Mouse (Mus musculus) CH12.LX (cell line): ENCODE measurements at regions not wholly inside any gene's neighbourhood (a gene's known extent, or its start where the extent isn't known, plus 50 kb on each side); places are given as distances from the start of the nearest gene placed in this dataset.

Source experiments
- DNase-seq: peaks from one replicate; pipeline ENCODE4 v3.0.0-alpha.2; 2013; ENCODE audit errors: extremely low read depth
- H3K27ac ChIP-seq: 2 replicates; pipeline ENCODE4 v1.5.1; 2012; ENCODE audit warnings: low read depth, mild to moderate bottlenecking, control low read depth, moderate library complexity; ENCODE audit not compliant: insufficient read depth
- H3K27me3 ChIP-seq: replicated peaks from 2 replicates; pipeline ENCODE3; 2012; ENCODE audit warnings: inconsistent platforms
- H3K36me3 ChIP-seq, 2 experiments: replicated peaks in 1 of 2; 2 replicates each; pipeline versions ENCODE3 to v1.6.1; 2012; ENCODE audit warnings: inconsistent platforms in 1 of 2, low read length in 1 of 2, mild to moderate bottlenecking in 1 of 2, mixed read lengths in 1 of 2, moderate library complexity in 1 of 2; ENCODE audit not compliant: control insufficient read depth in 1 of 2, insufficient read depth in 1 of 2
- H3K4me1 ChIP-seq, 2 experiments: 2 replicates each; pipeline ENCODE4 v1.6.1; 2012; ENCODE audit warnings: inconsistent platforms in 1 of 2, moderate library complexity in 1 of 2; ENCODE audit not compliant: insufficient read depth in 2 of 2, control insufficient read depth in 1 of 2
- H3K4me2 ChIP-seq: 2 replicates; pipeline ENCODE4 v1.6.1; 2012; ENCODE audit warnings: low read depth, mild to moderate bottlenecking, control low read depth; ENCODE audit not compliant: poor library complexity, insufficient read depth, severe bottlenecking
- H3K4me3 ChIP-seq, 3 experiments: fragments of 150-350 bp in 1 of 3; sonication (generic) in 1 of 3; replicated peaks in 1 of 3; 2 replicates each; pipeline versions ENCODE3 to v1.5.1; 2011 to 2012; ENCODE audit warnings: low read depth in 2 of 3, low read length in 2 of 3, mild to moderate bottlenecking in 2 of 3, moderate library complexity in 2 of 3, control low read depth in 1 of 3, improper control_type of control experiment in 1 of 3, inconsistent platforms in 1 of 3, mixed read lengths in 1 of 3; ENCODE audit not compliant: poor library complexity in 1 of 3
- H3K79me2 ChIP-seq: replicated peaks from 2 replicates; pipeline ENCODE4 v1.6.1; 2012; ENCODE audit warnings: mild to moderate bottlenecking, moderate library complexity; ENCODE audit not compliant: control insufficient read depth, poor library complexity, insufficient read depth, severe bottlenecking; ENCODE audit errors: extremely low read depth
- H3K9ac ChIP-seq: 2 replicates; pipeline ENCODE4 v1.6.1; 2012; ENCODE audit warnings: low read depth, mild to moderate bottlenecking, control low read depth, moderate library complexity; ENCODE audit not compliant: insufficient read depth
- H3K9me3 ChIP-seq: replicated peaks from 2 replicates; pipeline ENCODE3; 2012; ENCODE audit warnings: low read length, inconsistent platforms, mixed read lengths
- BHLHE40 ChIP-seq: IDR thresholded peaks from 2 replicates; pipeline ENCODE4 v1.6.1; 2011; ENCODE audit warnings: mild to moderate bottlenecking, low read depth, low read length, improper control_type of control experiment
- CHD1 ChIP-seq: IDR thresholded peaks from 2 replicates; pipeline ENCODE4 v1.6.1; 2012; ENCODE audit warnings: low read depth, low read length, improper control_type of control experiment, inconsistent platforms
- CTCF ChIP-seq, 2 experiments: IDR thresholded peaks in 1 of 2; conservative IDR thresholded peaks in 1 of 2; 2 replicates each; pipeline ENCODE4 v1.5.1; 2011 to 2012; ENCODE audit warnings: low read depth in 2 of 2, low read length in 2 of 2, improper control_type of control experiment in 1 of 2, inconsistent platforms in 1 of 2, mild to moderate bottlenecking in 1 of 2, moderate library complexity in 1 of 2
- E2F4 ChIP-seq: IDR thresholded peaks from 2 replicates; pipeline ENCODE4 v1.6.1; 2011; ENCODE audit warnings: low read depth, low read length, improper control_type of control experiment; ENCODE audit not compliant: insufficient replicate concordance
- EP300 ChIP-seq: IDR thresholded peaks from 2 replicates; pipeline ENCODE4 v1.6.1; 2011; ENCODE audit warnings: low read length, improper control_type of control experiment
- ETS1 ChIP-seq: conservative IDR thresholded peaks from 2 replicates; pipeline ENCODE4 v1.6.1; 2012; ENCODE audit warnings: low read depth, mild to moderate bottlenecking, inconsistent platforms, low read length, improper control_type of control experiment, moderate library complexity
- GABPA ChIP-seq: IDR thresholded peaks from 2 replicates; pipeline ENCODE4 v1.6.1; 2012; ENCODE audit warnings: low read depth, low read length, improper control_type of control experiment, inconsistent platforms; ENCODE audit not compliant: insufficient replicate concordance
- IRF4 ChIP-seq: IDR thresholded peaks from 2 replicates; pipeline ENCODE4 v1.6.1; 2014; ENCODE audit warnings: low read depth, mild to moderate bottlenecking, inconsistent platforms, low read length, improper control_type of control experiment
- JUND ChIP-seq: conservative IDR thresholded peaks from 2 replicates; pipeline ENCODE4 v1.6.1; 2011; ENCODE audit warnings: low read depth, low read length, improper control_type of control experiment
- MAFK ChIP-seq: IDR thresholded peaks from 2 replicates; pipeline ENCODE4 v1.6.1; 2011; ENCODE audit warnings: low read length, improper control_type of control experiment; ENCODE audit not compliant: insufficient replicate concordance
- MAZ ChIP-seq: IDR thresholded peaks from 2 replicates; pipeline ENCODE4 v1.6.1; 2012; ENCODE audit warnings: low read depth, mild to moderate bottlenecking, inconsistent platforms, low read length, improper control_type of control experiment, moderate library complexity
- MEF2A ChIP-seq: IDR thresholded peaks from 2 replicates; pipeline ENCODE4 v1.6.1; 2014; ENCODE audit warnings: low read depth, mild to moderate bottlenecking, inconsistent platforms, low read length, improper control_type of control experiment, borderline replicate concordance
- MXI1 ChIP-seq: IDR thresholded peaks from 2 replicates; pipeline ENCODE4 v1.6.1; 2011; ENCODE audit warnings: mild to moderate bottlenecking, low read depth, low read length, improper control_type of control experiment
- RAD21 ChIP-seq: IDR thresholded peaks from 2 replicates; pipeline ENCODE4 v1.6.1; 2011; ENCODE audit warnings: low read depth, mild to moderate bottlenecking, low read length, improper control_type of control experiment, moderate library complexity
- RCOR1 ChIP-seq: conservative IDR thresholded peaks from 2 replicates; pipeline ENCODE4 v1.6.1; 2012; ENCODE audit warnings: low read depth, mild to moderate bottlenecking, inconsistent platforms, low read length, improper control_type of control experiment
- SIN3A ChIP-seq: IDR thresholded peaks from 2 replicates; pipeline ENCODE4 v1.6.1; 2012; ENCODE audit warnings: low read length, improper control_type of control experiment, inconsistent platforms
- SMC3 ChIP-seq: IDR thresholded peaks from 2 replicates; pipeline ENCODE4 v1.6.1; 2011; ENCODE audit warnings: low read depth, low read length, improper control_type of control experiment
- TBP ChIP-seq: conservative IDR thresholded peaks from 2 replicates; pipeline ENCODE4 v1.6.1; 2011; ENCODE audit warnings: low read depth, low read length, improper control_type of control experiment
- TCF12 ChIP-seq: IDR thresholded peaks from 2 replicates; pipeline ENCODE4 v1.6.1; 2014; ENCODE audit warnings: low read depth, mild to moderate bottlenecking, inconsistent platforms, low read length, improper control_type of control experiment
- UBTF ChIP-seq: IDR thresholded peaks from 2 replicates; pipeline ENCODE4 v1.6.1; 2012; ENCODE audit warnings: low read depth, mild to moderate bottlenecking, inconsistent platforms, low read length, improper control_type of control experiment, moderate library complexity
- ZC3H11A ChIP-seq: IDR thresholded peaks from 2 replicates; pipeline ENCODE4 v1.6.1; 2012; ENCODE audit warnings: low read depth, mild to moderate bottlenecking, inconsistent platforms, low read length, improper control_type of control experiment
- ZNF384 ChIP-seq: IDR thresholded peaks from 2 replicates; pipeline ENCODE4 v1.6.1; 2012; ENCODE audit warnings: low read depth, low read length, improper control_type of control experiment, inconsistent platforms
- dilution Hi-C: fragments of 300-500 bp; cut with MboI; formaldehyde crosslinking; loops from 2 replicates; pipeline ENCODE4 v1.14.3; 2020; ENCODE audit warnings: low sequenced_read_pairs; ENCODE audit not compliant: extremely low pct_unique_long_range_greater_than_20kb, extremely low pct_ligation_motif_present
- in situ Hi-C: fragments of 300-500 bp; cut with MboI; formaldehyde crosslinking; loops from 3 replicates; pipeline ENCODE4 v1.14.3; 2019; ENCODE audit warnings: low sequenced_read_pairs, low pct_ligation_motif_present, low pct_unique_long_range_greater_than_20kb, mixed read lengths

DNA sequence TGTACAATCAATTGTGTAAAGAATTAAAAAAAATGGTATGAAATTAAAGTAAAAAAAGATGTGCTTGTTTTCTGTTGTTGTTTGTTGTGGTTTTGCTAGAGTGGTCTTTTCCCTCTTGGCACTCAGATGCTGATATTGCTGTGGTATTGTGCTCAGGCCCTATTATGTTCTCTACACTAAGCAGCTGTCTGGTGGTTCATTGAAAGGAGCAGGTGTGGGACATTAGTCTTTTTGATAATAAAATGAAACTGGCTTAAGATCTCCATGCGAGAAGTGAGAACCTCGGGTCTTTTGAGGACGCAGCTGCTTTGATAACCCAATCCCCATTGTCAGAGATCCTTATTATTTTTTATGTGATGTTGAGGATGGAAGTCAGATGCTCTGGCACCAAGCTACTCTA, 155.4 kb upstream of the 4930583I09Rik start:
- Histone ChIP-seq H3K27ac (no peak overlapping the region), H3K27me3 (no peaks in the 10 kb centered on the region), H3K36me3 (no peaks in the 10 kb centered on the region), H3K4me2 (no peak overlapping the region), H3K9me3 (peaks cover 6% of the 10 kb centered on the region), H3K4me3 (no peak overlapping the region), H3K79me2 (no peaks in the 10 kb centered on the region), H3K9ac (no peak overlapping the region), H3K4me1 (peaks cover 0 to 3% of the 10 kb centered on the region in 2 experiments; a peak in 3 of 4 replicates)
- no peak for TF ChIP-seq GABPA
- no peak for TF ChIP-seq CTCF (conservative IDR thresholded peaks at IDR 0.05 in 1 of 2, IDR thresholded peaks at IDR 0.05 in 1 of 2; ENCODE audit: low read depth in 2 of 2, low read length in 2 of 2)
- no peak for TF ChIP-seq E2F4
- TF ChIP-seq ZNF384: no peak
- TF ChIP-seq IRF4: no peak
- TF ChIP-seq CHD1: no peak
- TF ChIP-seq RCOR1: no peak
- no peak for TF ChIP-seq RAD21
- no peak for TF ChIP-seq ZC3H11A
- no peak for TF ChIP-seq UBTF
- no peak for TF ChIP-seq MEF2A
- no peak for TF ChIP-seq TCF12
- TF ChIP-seq TBP: no peak
- no peak for TF ChIP-seq BHLHE40
- TF ChIP-seq MXI1: no peak
- no peak for TF ChIP-seq MAZ
- in situ Hi-C loops (no loop called here), dilution Hi-C loops (no loop called here)
- no peak for DNase-seq

GRCm38 (mm10) chr17:64984276-64985011, 148.6 kb upstream of the 4930583I09Rik start:
- H3K9ac ChIP-seq: peak overlapping the region; percentile 63
- TF ChIP-seq ETS1 (peak; percentile 94), MAFK (no peak), SIN3A (peak; percentile 44; the same call in 1 of the 2 replicates), CTCF (conservative IDR thresholded peaks at IDR 0.05 in 1 of 2, IDR thresholded peaks at IDR 0.05 in 1 of 2; ENCODE audit: low read depth in 2 of 2, low read length in 2 of 2) (peak in 1 of 2 experiments; percentile 37; a peak in 2 of 4 replicates), JUND (0 out of 2 replicates have a peak, but pooled peaks have one; percentile 23), ZNF384 (no peak), BHLHE40 (peak; percentile 51; the same call in 1 of the 2 replicates), EP300 (peak; percentile 43), SMC3 (no peak), MEF2A (peak; percentile 28; the same call in 1 of the 2 replicates)
- no peaks in the 10 kb centered on the region for H3K9me3 ChIP-seq
- in situ Hi-C loops (no loop called here), dilution Hi-C loops (no loop called here)
- H3K4me3 ChIP-seq: peak overlapping the region in 1 of 3 experiments; percentile 51
- DNase-seq: peak; percentile 70
- peak overlapping the region; percentile 91 for H3K4me2 ChIP-seq
- no peaks in the 10 kb centered on the region for H3K36me3 ChIP-seq
- H3K27ac ChIP-seq: no peak overlapping the region
- peaks cover 0 to 32% of the 10 kb centered on the region in 2 experiments; a peak in 2 of 4 replicates for H3K4me1 ChIP-seq
- no peaks in the 10 kb centered on the region for H3K27me3 ChIP-seq
- H3K79me2 ChIP-seq: no peaks in the 10 kb centered on the region
